Mouse (Mus musculus) c-Kit-negative CD71-positive TER-119-positive erythroid progenitor cells, embryonic 14.5 days (primary cell): Measurements from ENCODE around the gene Snrpf.

ENCODE experiments used
- DNase-seq: peaks from one replicate; pipeline ENCODE4 v3.0.0-alpha.2; 2013; ENCODE audit warnings: low read depth, low spot score

The Snrpf gene

GRCm38 (mm10) chr10:93589281-93589848 lies at the start of gene Snrpf:
Snrpf (minus strand) TSS chr10:93589706.
- DNase-seq: peak; percentile 87

- no peak for DNase-seq
Measured at GRCm38 (mm10) chr10:93635941-93636340, 46.4 kb upstream of the Snrpf start.

GRCm38 (mm10) chr10:93633971-93634370 lies 44.5 kb upstream of the Snrpf start:
- no peak for DNase-seq

- DNase-seq: no peak
Measured at GRCm38 (mm10) chr10:93633563-93633962, 44.1 kb upstream of the Snrpf start.

- DNase-seq: no peak
Measured at GRCm38 (mm10) chr10:93632086-93632485, 42.6 kb upstream of the Snrpf start.

- no peak for DNase-seq
Measured at GRCm38 (mm10) chr10:93630310-93630709, 40.8 kb upstream of the Snrpf start.

- DNase-seq: no peak
Measured at GRCm38 (mm10) chr10:93624151-93624550, 34.6 kb upstream of the Snrpf start.

- DNase-seq: no peak
Measured at GRCm38 (mm10) chr10:93623725-93624124, 34.2 kb upstream of the Snrpf start.

- no peak for DNase-seq
Measured at GRCm38 (mm10) chr10:93620438-93621179, 31.1 kb upstream of the Snrpf start.

GRCm38 (mm10) chr10:93614850-93615249 lies 25.3 kb upstream of the Snrpf start:
- no peak for DNase-seq

- DNase-seq: no peak
Measured at GRCm38 (mm10) chr10:93611419-93612007, 22.0 kb upstream of the Snrpf start.

GRCm38 (mm10) chr10:93610896-93611295 lies 21.4 kb upstream of the Snrpf start:
- no peak for DNase-seq

GRCm38 (mm10) chr10:93609236-93609635 lies 19.7 kb upstream of the Snrpf start:
- DNase-seq: no peak

GRCm38 (mm10) chr10:93608051-93608450 lies 18.5 kb upstream of the Snrpf start:
- DNase-seq: no peak

- DNase-seq: no peak
Measured at GRCm38 (mm10) chr10:93606326-93606725, 16.8 kb upstream of the Snrpf start.

GRCm38 (mm10) chr10:93603256-93603655 lies 13.8 kb upstream of the Snrpf start:
- no peak for DNase-seq

GRCm38 (mm10) chr10:93602309-93602708 lies 12.8 kb upstream of the Snrpf start:
- no peak for DNase-seq

- DNase-seq: no peak
Measured at GRCm38 (mm10) chr10:93596641-93597040, 7.1 kb upstream of the Snrpf start.

- no peak for DNase-seq
Measured at GRCm38 (mm10) chr10:93595831-93596230, 6.3 kb upstream of the Snrpf start.

- DNase-seq: peak; percentile 25
Measured at GRCm38 (mm10) chr10:93594022-93594482, 4.5 kb upstream of the Snrpf start.

GRCm38 (mm10) chr10:93592456-93592855 lies 3.0 kb upstream of the Snrpf start:
- DNase-seq: no peak

GRCm38 (mm10) chr10:93588796-93589195 lies 710 bp downstream of the Snrpf start:
- no peak for DNase-seq
